Mouse (Mus musculus) megakaryocyte, embryonic 14.5 days (primary cell): Measurements from ENCODE around the gene Klhdc2. TPM values are rescaled to one million over a fixed set of nuclear protein-coding genes. Genes with fewer than 3 reads are reported as not detected.

Experiments used
- H3K27me3 ChIP-seq: replicated peaks from 2 replicates; pipeline ENCODE3; 2012; ENCODE audit warnings: inconsistent platforms
- H3K36me3 ChIP-seq: replicated peaks from 2 replicates; pipeline ENCODE3; 2012; ENCODE audit warnings: low read length, inconsistent platforms, mixed read lengths
- H3K4me1 ChIP-seq: 2 replicates; pipeline ENCODE4 v1.6.1; 2012; ENCODE audit warnings: inconsistent platforms
- H3K4me3 ChIP-seq: replicated peaks from 2 replicates; pipeline ENCODE3; 2012; ENCODE audit warnings: moderate library complexity, mild to moderate bottlenecking, inconsistent platforms
- H3K9me3 ChIP-seq: 2 replicates; pipeline ENCODE4 v1.6.1; 2012; ENCODE audit warnings: inconsistent platforms
- FLI1 ChIP-seq: IDR thresholded peaks from 2 replicates; pipeline ENCODE4 v1.6.1; 2012; ENCODE audit warnings: low read length, inconsistent platforms, mixed read lengths
- GATA1 ChIP-seq: IDR thresholded peaks from 3 replicates; pipeline ENCODE4 v1.6.1; 2012; ENCODE audit warnings: mixed read lengths, low read length, inconsistent platforms, borderline replicate concordance
- polyA plus RNA-seq: library from polyadenylated mRNA; stranded (reverse); fragments of >175 nt; gene quantifications from 2 replicates; pipeline ENCODE4 v1.2.3, GENCODE M21; 2012; ENCODE audit warnings: low replicate concordance; ENCODE audit not compliant: insufficient read depth

Gene Klhdc2
- polyA plus RNA-seq, 1 experiment, result 7.4 TPM

- H3K4me1 ChIP-seq, result peaks cover 43% of the 10 kb centered on the region
- H3K4me3 ChIP-seq, result no peak overlapping the region
- no peaks in the 10 kb centered on the region for H3K27me3 ChIP-seq
- TF ChIP-seq FLI1, result no peak
- no peak for TF ChIP-seq GATA1
- H3K9me3 ChIP-seq, result no peaks in the 10 kb centered on the region
- H3K36me3 ChIP-seq, result peaks cover 31% of the 10 kb centered on the region
Observed at GRCm38 (mm10) chr12:69298281-69298680, 1.8 kb downstream of the Klhdc2 start.

GRCm38 (mm10) chr12:69299231-69299630 lies 2.8 kb downstream of the Klhdc2 start:
- Histone ChIP-seq H3K4me3 (no peak overlapping the region), H3K27me3 (no peaks in the 10 kb centered on the region), H3K36me3 (peaks cover 40% of the 10 kb centered on the region), H3K9me3 (no peaks in the 10 kb centered on the region), H3K4me1 (peaks cover 34% of the 10 kb centered on the region)
- TF ChIP-seq GATA1 (no peak), FLI1 (no peak)

- Histone ChIP-seq H3K4me3 (no peak overlapping the region), H3K9me3 (no peaks in the 10 kb centered on the region), H3K27me3 (no peaks in the 10 kb centered on the region), H3K4me1 (peaks cover 34% of the 10 kb centered on the region), H3K36me3 (peaks cover 45% of the 10 kb centered on the region)
- TF ChIP-seq FLI1 (no peak), GATA1 (no peak)
Observed at GRCm38 (mm10) chr12:69299831-69300230, 3.4 kb downstream of the Klhdc2 start.

- TF ChIP-seq FLI1 (no peak), GATA1 (no peak)
- Histone ChIP-seq H3K36me3 (peaks cover 51% of the 10 kb centered on the region), H3K27me3 (no peaks in the 10 kb centered on the region), H3K4me1 (peaks cover 33% of the 10 kb centered on the region), H3K4me3 (no peak overlapping the region), H3K9me3 (no peaks in the 10 kb centered on the region)
Observed at GRCm38 (mm10) chr12:69300391-69300790, 3.9 kb downstream of the Klhdc2 start.

- Histone ChIP-seq H3K27me3 (no peaks in the 10 kb centered on the region), H3K4me1 (peaks cover 24% of the 10 kb centered on the region), H3K36me3 (peaks cover 69% of the 10 kb centered on the region), H3K9me3 (no peaks in the 10 kb centered on the region), H3K4me3 (no peak overlapping the region)
- TF ChIP-seq FLI1, result no peak
- no peak for TF ChIP-seq GATA1
Observed at GRCm38 (mm10) chr12:69302171-69302570, 5.7 kb downstream of the Klhdc2 start.

- Histone ChIP-seq H3K27me3 (no peaks in the 10 kb centered on the region), H3K4me1 (peaks cover 12% of the 10 kb centered on the region), H3K9me3 (no peaks in the 10 kb centered on the region), H3K4me3 (no peak overlapping the region), H3K36me3 (peaks cover 85% of the 10 kb centered on the region)
- TF ChIP-seq FLI1 (no peak), GATA1 (no peak)
Observed at GRCm38 (mm10) chr12:69304051-69304450, 7.6 kb downstream of the Klhdc2 start.

GRCm38 (mm10) chr12:69306333-69306732 lies 9.9 kb downstream of the Klhdc2 start:
- Histone ChIP-seq H3K9me3 (no peaks in the 10 kb centered on the region), H3K4me3 (no peak overlapping the region), H3K27me3 (no peaks in the 10 kb centered on the region), H3K4me1 (no peaks in the 10 kb centered on the region), H3K36me3 (peaks cover 95% of the 10 kb centered on the region)
- TF ChIP-seq GATA1, result no peak
- TF ChIP-seq FLI1, result no peak

GRCm38 (mm10) chr12:69309659-69310058 lies 13.2 kb downstream of the Klhdc2 start:
- no peaks in the 10 kb centered on the region for H3K4me1 ChIP-seq
- no peaks in the 10 kb centered on the region for H3K9me3 ChIP-seq
- no peak overlapping the region for H3K4me3 ChIP-seq
- H3K36me3 ChIP-seq, result peaks cover 96% of the 10 kb centered on the region
- H3K27me3 ChIP-seq, result no peaks in the 10 kb centered on the region
- TF ChIP-seq GATA1 (no peak), FLI1 (no peak)

GRCm38 (mm10) chr12:69318431-69318830 lies 21.9 kb downstream of the Klhdc2 start:
- no peak overlapping the region for H3K4me3 ChIP-seq
- peaks cover 4% of the 10 kb centered on the region; the same call in 1 of the 2 replicates for H3K4me1 ChIP-seq
- no peaks in the 10 kb centered on the region for H3K27me3 ChIP-seq
- H3K9me3 ChIP-seq, result no peaks in the 10 kb centered on the region
- H3K36me3 ChIP-seq, result peaks cover 92% of the 10 kb centered on the region
- no peak for TF ChIP-seq GATA1
- no peak for TF ChIP-seq FLI1

GRCm38 (mm10) chr12:69331187-69331586 lies 34.7 kb downstream of the Klhdc2 start:
- no peaks in the 10 kb centered on the region for H3K27me3 ChIP-seq
- H3K4me3 ChIP-seq, result no peak overlapping the region
- H3K4me1 ChIP-seq, result peaks cover 13% of the 10 kb centered on the region
- no peak for TF ChIP-seq FLI1
- no peak for TF ChIP-seq GATA1
- peaks cover 88% of the 10 kb centered on the region for H3K36me3 ChIP-seq
- H3K9me3 ChIP-seq, result no peaks in the 10 kb centered on the region

- H3K4me1 ChIP-seq, result peaks cover 13% of the 10 kb centered on the region
- H3K4me3 ChIP-seq, result no peak overlapping the region
- TF ChIP-seq GATA1 (no peak), FLI1 (no peak)
- no peaks in the 10 kb centered on the region for H3K27me3 ChIP-seq
- H3K9me3 ChIP-seq, result no peaks in the 10 kb centered on the region
- H3K36me3 ChIP-seq, result peaks cover 90% of the 10 kb centered on the region
Observed at GRCm38 (mm10) chr12:69332147-69332546, 35.7 kb downstream of the Klhdc2 start.
